ENCODE assay signal across 18 mouse cellular contexts in the genomic region with DNA sequence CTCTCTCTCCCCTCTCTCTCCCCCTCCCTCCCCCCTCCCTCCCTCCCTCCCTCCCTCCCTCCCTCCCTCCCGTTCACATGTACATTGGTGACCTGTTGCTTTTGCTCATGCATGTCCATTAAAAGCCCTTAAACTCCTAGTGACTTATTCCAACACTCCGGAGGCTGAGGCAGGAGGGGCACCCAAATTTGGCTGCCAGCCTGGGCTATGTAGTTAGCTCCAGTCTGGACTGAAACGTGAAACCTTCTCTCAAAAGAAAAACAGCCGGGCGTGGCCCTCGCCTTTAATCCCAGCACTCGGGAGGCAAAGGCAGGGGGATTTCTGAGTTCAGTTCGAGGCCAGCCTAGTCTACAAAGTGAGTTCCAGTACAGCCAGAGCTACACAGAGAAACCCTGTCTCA. TPM values are rescaled to one million over a fixed set of nuclear protein-coding genes. Genes with fewer than 3 reads are reported as not detected.
A peak's percentile ranks its signal among the peaks of the same experiment; 100 is the strongest.
DNase-seq lines count a peak whose midpoint lies in the region.
"Had no signal": no experiment of that assay in that cellular context is flagged by ENCODE, and none has a peak within 500 bp of the region (broad histone marks: within the 10 kb centered on the region; RNA-seq: fewer than 3 reads in every experiment).

No protein-coding gene starts in this region.

- DNase-seq in heart, adult 11 months, result peak; percentile 37
- no peak for DNase-seq in heart, adult 18-20 months
- DNase-seq in testis, postnatal 10 days (ENCODE audit: low spot score), result peak; percentile 23
- no peak for DNase-seq in testis, postnatal 14 days (ENCODE audit: low spot score)
- DNase-seq in R1 (ENCODE audit: low read depth, low spot score), result peak; percentile 24
- no peak for DNase-seq in gastrocnemius, adult 8-10 months (ENCODE audit: low spot score in 2 of 2)
- DNase-seq: adrenal gland, adult 2 months; adrenal gland, postnatal 10 days; adrenal gland, postnatal 25 days; cerebellum, adult 11 months; cerebellum, adult 18-20 months; cerebellum, adult 8-10 months; cerebellum, adult 9-11 months; cerebellum, postnatal 14 days; cerebellum, postnatal 36 days; embryo, embryonic 11 days had no signal

RNA-seq across cellular contexts. Expression of a gene that starts 30.4 kb away (rescaled TPM):
- total RNA-seq in heart, adult 18-20 months (2021), result not detected
- not detected for total RNA-seq in gastrocnemius, adult 8-10 months (2022)
- total RNA-seq: adrenal gland, adult 2 months; adrenal gland, postnatal 10 days; adrenal gland, postnatal 25 days; adrenal gland, postnatal 4 days; common myeloid progenitor, adult 5-6 weeks had no signal

Comparison
In these comparisons a context has a peak if more than half of its experiments do, and no peak if none do; other contexts are left out.
1. DNase-seq: peak in heart, adult 11 months (single experiment), testis, postnatal 10 days (single experiment) and R1 (single experiment); none in heart, adult 18-20 months (0 of 2), testis, postnatal 14 days (single experiment) and gastrocnemius, adult 8-10 months (0 of 2).